Mouse (Mus musculus) ES-E14 (cell line): Measurements from ENCODE around the gene Efcab3.

Experiments used
- CHD2 ChIP-seq: IDR thresholded peaks from 2 replicates; pipeline ENCODE4 v1.6.1; 2014; ENCODE audit warnings: mild to moderate bottlenecking, low read depth, low read length, inconsistent platforms
- MAFK ChIP-seq: IDR thresholded peaks from 2 replicates; pipeline ENCODE4 v1.6.1; 2014; ENCODE audit warnings: mild to moderate bottlenecking, low read depth, low read length, inconsistent platforms; ENCODE audit not compliant: insufficient read depth
- ZC3H11A ChIP-seq: IDR thresholded peaks from 2 replicates; pipeline ENCODE4 v1.6.1; 2012; ENCODE audit warnings: low read depth, mild to moderate bottlenecking, inconsistent platforms, low read length, borderline replicate concordance
- ZNF384 ChIP-seq: IDR thresholded peaks from 2 replicates; pipeline ENCODE4 v1.6.1; 2012; ENCODE audit warnings: low read depth, low read length, inconsistent platforms

DNA sequence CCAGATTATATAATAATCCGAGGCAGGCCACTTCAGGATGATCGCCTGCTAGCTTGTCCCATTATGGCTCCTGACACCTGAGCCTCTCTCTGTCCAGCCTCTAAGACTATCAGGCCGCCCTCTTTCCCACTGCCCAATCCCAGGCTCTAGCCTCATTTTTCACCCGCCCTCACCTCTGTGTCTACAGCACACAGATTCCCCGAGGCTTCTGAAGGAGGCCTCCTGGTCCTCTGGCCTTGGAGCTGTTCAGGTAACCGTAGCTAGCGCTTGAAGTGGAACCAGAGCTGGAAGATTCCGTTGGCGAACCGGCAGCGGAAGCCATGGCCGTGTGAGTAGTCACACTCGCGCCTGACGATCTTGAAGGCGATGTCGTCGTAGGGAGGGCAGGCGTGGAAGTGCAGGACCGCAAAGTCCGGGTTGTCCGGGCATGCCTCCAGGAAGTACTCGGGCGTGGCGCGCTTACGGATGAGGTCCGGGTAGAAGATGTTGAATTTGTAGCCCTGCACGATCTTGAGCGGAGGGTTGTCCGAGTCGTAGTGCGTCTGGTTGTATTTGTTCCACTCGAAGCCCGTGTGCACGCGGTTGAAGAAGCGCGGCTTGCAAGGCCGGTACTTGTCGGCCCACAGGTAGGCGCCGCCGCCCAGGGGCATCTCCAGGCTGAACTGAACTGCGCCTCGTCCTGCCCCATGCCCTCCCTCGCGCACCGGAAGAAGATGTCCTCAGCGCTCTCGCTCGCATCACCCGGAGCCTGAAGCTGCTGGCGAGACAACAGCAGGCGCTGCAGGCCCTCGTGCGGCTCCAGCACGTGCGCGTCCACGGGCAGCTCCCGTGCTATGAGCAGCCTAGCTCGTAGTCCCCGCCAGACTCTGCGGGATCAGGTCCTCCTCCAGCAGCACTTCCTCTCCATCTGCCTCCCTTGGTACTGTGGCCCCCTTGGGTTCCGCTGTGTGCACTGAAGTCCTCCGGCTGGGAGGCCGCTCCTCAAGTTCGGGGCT, 101.4 kb downstream of the Efcab3 start:
- TF ChIP-seq CHD2 (no peak), ZC3H11A (no peak), MAFK (no peak), ZNF384 (no peak)
